Mouse (Mus musculus) stomach, postnatal 0 days (tissue): ENCODE data around the gene Dcpp1. TPM values are rescaled to one million over a fixed set of nuclear protein-coding genes. Genes with fewer than 3 reads are reported as not detected.
A peak's percentile ranks its signal among the peaks of the same experiment; 100 is the strongest.

ENCODE experiments used
- ATAC-seq: fragments of 200-750 bp; cut with Nextera tagmentation; 2 replicates; pipeline ENCODE4 v1.8.0; 2017; ENCODE audit not compliant: low FRiP score, low TSS enrichment
- DNase-seq: peaks from one replicate; pipeline ENCODE4 v3.0.0-alpha.2; 2016; ENCODE audit warnings: low spot score
- H3K27ac ChIP-seq: fragments of 300-500 bp; sonication (generic); replicated peaks from 2 replicates; pipeline ENCODE4 v1.5.1; 2014; ENCODE audit warnings: mild to moderate bottlenecking, control low read depth
- H3K27me3 ChIP-seq: fragments of 300-500 bp; sonication (generic); 2 replicates; pipeline ENCODE4 v1.6.1; 2014; ENCODE audit warnings: low read length; ENCODE audit not compliant: control insufficient read depth, insufficient read depth
- H3K36me3 ChIP-seq: fragments of 300-500 bp; sonication (generic); 2 replicates; pipeline ENCODE4 v1.6.1; 2014; ENCODE audit warnings: low read length, mixed read lengths; ENCODE audit not compliant: control insufficient read depth, insufficient read depth
- H3K4me1 ChIP-seq: fragments of 300-500 bp; sonication (generic); replicated peaks from 2 replicates; pipeline ENCODE4 v1.6.1; 2014; ENCODE audit warnings: antibody characterized with exemption; ENCODE audit not compliant: control insufficient read depth, insufficient read depth
- H3K4me2 ChIP-seq: fragments of 300-500 bp; sonication (generic); replicated peaks from 2 replicates; pipeline ENCODE4 v1.6.1; 2014; ENCODE audit warnings: low read depth, mild to moderate bottlenecking, control low read depth, moderate library complexity
- H3K4me3 ChIP-seq: fragments of 300-500 bp; sonication (generic); 2 replicates; pipeline ENCODE4 v1.5.1; 2014; ENCODE audit warnings: low read depth, low read length, control low read depth
- H3K9ac ChIP-seq: fragments of 300-500 bp; sonication (generic); 2 replicates; pipeline ENCODE4 v1.6.1; 2014; ENCODE audit warnings: mild to moderate bottlenecking, low read length, control low read depth, mixed read lengths
- H3K9me3 ChIP-seq: fragments of 300-500 bp; sonication (generic); 2 replicates; pipeline ENCODE4 v1.6.1; 2016; ENCODE audit warnings: low read length; ENCODE audit not compliant: control insufficient read depth
- CTCF ChIP-seq: IDR thresholded peaks from 2 replicates; pipeline ENCODE4 v1.5.1; 2016; ENCODE audit warnings: antibody characterized with exemption, low read depth, mild to moderate bottlenecking, moderate library complexity
- EP300 ChIP-seq: optimal IDR thresholded peaks from 2 replicates; pipeline ENCODE3; 2016; ENCODE audit warnings: antibody characterized with exemption
- WGBS: fragments of 180-500 bp; shearing (Covaris S2); extraction: QIAGEN DNeasy Blood & Tissue Kit; methylation state at CpG from one replicate; pipeline ENCODE4 v1.1.7; 2014; 5-methylcytosine and 5-hydroxymethylcytosine counted together
- polyA plus RNA-seq: library from polyadenylated mRNA; unstranded; fragments of >200 nt; fragmentation: Nextera tagmentation; extraction: Ambion mirVana; gene quantifications from 2 replicates; pipeline ENCODE4 v1.2.1, GENCODE M21; 2015

Dcpp1 gene
- polyA plus RNA-seq, 1 experiment from 2014 or later, result not detected

DNA sequence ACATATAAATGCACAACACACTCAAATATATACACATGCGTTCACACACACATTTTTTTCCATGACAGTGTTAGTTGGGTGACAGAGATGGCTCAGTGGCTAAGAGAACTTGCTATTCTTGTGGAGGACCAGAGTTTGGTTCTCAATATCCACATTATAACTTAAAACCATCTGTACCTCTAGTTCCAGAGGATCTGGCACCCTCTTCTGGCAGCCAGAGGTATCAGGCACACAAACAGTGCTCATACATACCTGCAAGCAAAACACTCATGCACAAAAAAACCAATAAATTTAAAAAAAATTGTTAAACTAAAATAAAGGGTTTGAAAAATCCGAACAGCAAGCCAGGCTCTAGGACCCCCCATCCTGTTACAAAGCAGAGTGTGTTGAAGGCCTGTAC, 30.6 kb upstream of the Dcpp1 start:
- Histone ChIP-seq H3K4me2 (no peak overlapping the region), H3K27ac (no peak overlapping the region), H3K9me3 (no peaks in the 10 kb centered on the region), H3K27me3 (no peaks in the 10 kb centered on the region), H3K36me3 (no peaks in the 10 kb centered on the region), H3K9ac (no peak overlapping the region), H3K4me3 (no peak overlapping the region), H3K4me1 (no peaks in the 10 kb centered on the region)
- TF ChIP-seq EP300 (no peak), CTCF (peak; percentile 53)
- DNase-seq, result no peak
- WGBS, result 62% methylated on average over 2 of the region's 2 CpGs
- no peak for ATAC-seq

DNA sequence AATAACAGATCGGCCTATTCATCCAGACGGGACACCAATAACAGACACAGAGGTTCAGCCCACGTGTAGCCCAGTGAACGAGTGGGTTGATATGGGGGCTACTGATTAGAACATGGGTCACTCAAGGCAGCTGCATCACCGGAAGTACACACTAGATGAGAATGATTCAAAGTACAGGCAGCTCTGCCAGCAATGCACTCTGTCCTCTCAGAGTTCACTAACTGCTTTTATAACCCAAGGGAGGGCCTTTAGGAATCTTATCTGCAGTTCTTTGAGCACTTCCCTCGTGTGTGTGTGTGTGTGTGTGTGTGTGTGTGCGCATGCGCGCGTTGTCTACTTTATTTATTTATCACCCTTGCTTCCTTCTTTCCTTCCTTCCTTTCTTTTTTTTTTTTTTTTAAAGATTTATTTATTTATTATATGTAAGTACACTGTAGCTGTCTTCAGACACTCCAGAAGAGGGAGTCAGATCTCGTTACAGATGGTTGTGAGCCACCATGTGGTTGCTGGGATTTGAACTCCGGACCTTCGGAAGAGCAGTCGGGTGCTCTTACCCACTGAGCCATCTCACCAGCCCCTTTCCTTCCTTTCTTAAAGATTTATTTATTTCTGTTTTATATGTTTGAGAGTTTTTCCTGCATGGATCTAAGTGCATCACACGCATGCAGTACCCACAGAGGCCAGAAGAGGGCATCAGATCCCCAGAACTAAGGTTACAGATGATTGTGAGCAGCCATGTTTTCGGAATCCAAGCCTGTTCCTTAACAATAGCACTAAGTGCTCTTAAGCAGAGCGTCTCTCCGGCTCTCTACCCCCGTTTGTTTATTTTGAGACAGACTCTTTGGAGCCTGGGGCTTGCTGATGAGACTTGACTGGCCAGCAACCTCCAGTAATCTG, 29.6 kb upstream of the Dcpp1 start:
- Histone ChIP-seq H3K27ac (no peak overlapping the region), H3K9me3 (no peaks in the 10 kb centered on the region), H3K36me3 (no peaks in the 10 kb centered on the region), H3K9ac (no peak overlapping the region), H3K4me3 (no peak overlapping the region), H3K27me3 (no peaks in the 10 kb centered on the region), H3K4me2 (no peak overlapping the region), H3K4me1 (no peaks in the 10 kb centered on the region)
- peak; percentile 85 for TF ChIP-seq CTCF
- TF ChIP-seq EP300, result no peak
- WGBS, result 50% methylated on average over 18 of the region's 19 CpGs
- DNase-seq, result peak; percentile 81
- ATAC-seq, result peak; percentile 54

DNA sequence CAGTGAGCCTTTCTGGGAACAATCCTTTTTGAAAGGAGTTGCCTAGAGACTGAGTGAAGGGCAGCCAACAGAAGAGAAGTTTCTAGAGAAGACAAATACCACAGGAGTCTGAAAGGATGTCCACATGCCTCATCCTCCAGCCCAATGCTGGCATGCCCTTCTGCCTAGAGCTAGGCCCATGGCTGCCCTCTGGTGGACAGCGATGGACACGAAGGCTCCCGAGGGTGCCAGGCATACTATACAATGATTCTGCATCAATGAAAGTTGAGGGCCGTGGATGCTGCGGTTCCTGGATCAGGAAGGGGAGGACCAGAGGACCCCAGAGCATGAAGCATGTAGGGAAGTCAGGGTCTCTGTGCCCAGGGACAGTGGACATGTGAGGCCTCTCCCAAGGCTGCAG, 27.4 kb upstream of the Dcpp1 start:
- WGBS, result 37% methylated on average over 5 of the region's 5 CpGs
- DNase-seq (peak; percentile 70), ATAC-seq (peak; percentile 47; the same call in 1 of the 2 replicates)

DNA sequence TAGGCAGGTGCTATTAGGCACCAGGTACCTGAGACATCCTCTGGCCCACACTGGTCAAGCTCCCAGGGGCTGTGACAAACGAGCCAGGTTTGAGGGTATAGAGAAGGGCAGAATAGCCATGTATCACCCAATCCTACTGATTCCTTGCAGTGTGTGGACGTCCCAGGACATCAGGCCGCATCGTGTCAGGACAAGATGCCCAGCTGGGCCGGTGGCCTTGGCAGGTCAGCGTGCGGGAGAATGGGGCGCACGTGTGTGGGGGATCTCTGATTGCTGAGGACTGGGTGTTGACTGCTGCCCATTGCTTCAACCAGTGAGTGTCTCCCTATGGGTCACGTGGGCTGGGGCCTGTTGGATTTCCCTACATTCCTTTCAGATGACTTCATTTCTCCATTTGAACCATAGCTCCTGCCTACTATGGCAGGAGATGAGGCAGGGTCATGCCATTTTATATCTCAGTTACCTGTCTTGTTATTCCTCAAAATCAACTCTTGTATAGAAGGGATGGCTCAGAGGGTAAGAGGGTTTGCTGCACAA, 26.4 kb upstream of the Dcpp1 start:
- no peak overlapping the region for H3K9ac ChIP-seq
- no peaks in the 10 kb centered on the region for H3K4me1 ChIP-seq
- DNase-seq (no peak), ATAC-seq (no peak)
- 81% methylated on average over 10 of the region's 10 CpGs for WGBS
- no peak for TF ChIP-seq CTCF
- no peak for TF ChIP-seq EP300
- H3K9me3 ChIP-seq, result no peaks in the 10 kb centered on the region
- no peaks in the 10 kb centered on the region for H3K36me3 ChIP-seq
- no peak overlapping the region for H3K4me3 ChIP-seq
- no peak overlapping the region for H3K27ac ChIP-seq
- no peaks in the 10 kb centered on the region for H3K27me3 ChIP-seq
- no peak overlapping the region for H3K4me2 ChIP-seq

More for the DNA sequence above, 27.4 kb upstream of the Dcpp1 start:
- H3K4me3 ChIP-seq, result no peak overlapping the region
- H3K36me3 ChIP-seq, result no peaks in the 10 kb centered on the region
- no peaks in the 10 kb centered on the region for H3K4me1 ChIP-seq
- H3K27ac ChIP-seq, result no peak overlapping the region
- no peak overlapping the region for H3K9ac ChIP-seq
- TF ChIP-seq EP300, result no peak
- TF ChIP-seq CTCF, result peak; percentile 80
- no peak overlapping the region for H3K4me2 ChIP-seq
- H3K9me3 ChIP-seq, result no peaks in the 10 kb centered on the region
- no peaks in the 10 kb centered on the region for H3K27me3 ChIP-seq

DNA sequence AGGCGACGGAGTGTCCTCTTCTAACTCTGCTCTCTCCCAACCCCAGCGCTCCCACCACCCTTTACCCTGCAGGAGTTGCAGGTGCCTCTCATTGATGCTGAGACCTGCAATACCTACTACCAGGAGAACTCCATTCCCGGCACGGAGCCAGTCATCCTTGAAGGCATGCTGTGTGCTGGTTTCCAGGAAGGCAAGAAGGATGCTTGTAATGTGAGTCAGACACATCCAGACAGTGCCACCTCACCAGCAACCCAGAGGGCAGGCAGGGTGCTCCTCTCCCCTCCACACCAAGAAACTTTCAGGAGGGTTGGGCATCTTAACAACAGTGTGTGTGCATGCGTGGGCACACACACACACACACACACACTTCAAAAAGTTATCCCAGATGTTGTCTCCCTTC, 23.5 kb upstream of the Dcpp1 start:
- WGBS, result 83% methylated on average over 6 of the region's 6 CpGs
- DNase-seq, result no peak
- Histone ChIP-seq H3K9ac (no peak overlapping the region), H3K27ac (no peak overlapping the region), H3K36me3 (no peaks in the 10 kb centered on the region), H3K9me3 (no peaks in the 10 kb centered on the region), H3K27me3 (no peaks in the 10 kb centered on the region), H3K4me2 (no peak overlapping the region), H3K4me1 (no peaks in the 10 kb centered on the region), H3K4me3 (no peak overlapping the region)
- TF ChIP-seq EP300, result no peak
- TF ChIP-seq CTCF, result no peak
- ATAC-seq, result no peak

DNA sequence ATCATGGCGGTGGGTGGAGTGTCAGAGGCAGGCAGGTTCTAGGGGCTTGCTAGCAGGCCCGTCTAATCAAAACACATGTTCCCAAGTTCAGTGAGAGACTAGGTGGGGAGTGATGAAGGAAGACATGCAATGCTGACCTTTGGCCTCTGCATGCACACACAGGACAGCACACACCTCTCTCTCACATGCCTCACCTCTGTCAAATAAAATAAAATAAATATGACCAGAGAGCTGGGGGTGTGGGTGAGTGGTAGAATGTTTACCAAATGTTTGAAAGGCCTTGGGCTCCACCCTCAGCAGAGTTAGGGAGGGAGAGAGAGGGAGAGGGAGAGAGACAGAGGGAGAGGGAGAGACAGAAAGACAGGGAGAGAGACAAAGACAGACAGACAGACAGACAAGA, 22.8 kb upstream of the Dcpp1 start:
- Histone ChIP-seq H3K9me3 (no peaks in the 10 kb centered on the region), H3K27ac (no peak overlapping the region), H3K4me1 (no peaks in the 10 kb centered on the region), H3K4me2 (no peak overlapping the region), H3K4me3 (no peak overlapping the region), H3K9ac (no peak overlapping the region), H3K36me3 (no peaks in the 10 kb centered on the region), H3K27me3 (no peaks in the 10 kb centered on the region)
- DNase-seq (no peak), ATAC-seq (0 out of 2 replicates have a peak, but pooled peaks have one; percentile 45)
- WGBS, result 53% methylated on average over 2 of the region's 2 CpGs
- TF ChIP-seq CTCF (no peak), EP300 (no peak)
